Mouse (Mus musculus) liver, postnatal 0 days (tissue): ENCODE measurements at regions not wholly inside any gene's neighbourhood (a gene's known extent, or its start where the extent isn't known, plus 50 kb on each side); places are given as distances from the start of the nearest gene placed in this dataset.

Source experiments
- CTCF ChIP-seq: sonication (generic); IDR thresholded peaks from 2 replicates; pipeline ENCODE4 v1.5.1; 2016; ENCODE audit warnings: antibody characterized with exemption, low read depth
- EP300 ChIP-seq: IDR thresholded peaks from 2 replicates; pipeline ENCODE4 v1.6.1; 2016; ENCODE audit warnings: antibody characterized with exemption, low read depth, mild to moderate bottlenecking

DNA sequence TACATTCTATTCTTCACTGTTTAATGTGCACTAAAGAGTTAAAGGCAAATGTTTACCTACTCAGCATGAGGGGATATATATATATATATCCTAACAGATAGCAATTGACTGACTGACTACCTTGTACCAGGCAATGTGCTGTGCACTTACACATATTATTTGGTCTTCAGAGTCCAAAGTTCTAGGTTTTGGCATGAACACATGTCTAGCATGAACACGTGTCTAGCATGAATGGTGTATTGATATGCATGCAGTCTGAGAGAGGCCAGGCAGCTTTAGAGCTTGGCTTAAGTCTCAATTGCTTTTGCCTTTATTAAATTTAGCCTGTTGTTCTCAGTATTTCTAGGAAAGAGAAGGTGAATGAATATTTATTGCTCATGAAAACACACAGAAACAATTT, 161.4 kb downstream of the Btg1 start:
- TF ChIP-seq CTCF, result no peak
- TF ChIP-seq EP300, result no peak
